Mouse (Mus musculus): ENCODE measurements around the gene Esyt3.

DNA sequence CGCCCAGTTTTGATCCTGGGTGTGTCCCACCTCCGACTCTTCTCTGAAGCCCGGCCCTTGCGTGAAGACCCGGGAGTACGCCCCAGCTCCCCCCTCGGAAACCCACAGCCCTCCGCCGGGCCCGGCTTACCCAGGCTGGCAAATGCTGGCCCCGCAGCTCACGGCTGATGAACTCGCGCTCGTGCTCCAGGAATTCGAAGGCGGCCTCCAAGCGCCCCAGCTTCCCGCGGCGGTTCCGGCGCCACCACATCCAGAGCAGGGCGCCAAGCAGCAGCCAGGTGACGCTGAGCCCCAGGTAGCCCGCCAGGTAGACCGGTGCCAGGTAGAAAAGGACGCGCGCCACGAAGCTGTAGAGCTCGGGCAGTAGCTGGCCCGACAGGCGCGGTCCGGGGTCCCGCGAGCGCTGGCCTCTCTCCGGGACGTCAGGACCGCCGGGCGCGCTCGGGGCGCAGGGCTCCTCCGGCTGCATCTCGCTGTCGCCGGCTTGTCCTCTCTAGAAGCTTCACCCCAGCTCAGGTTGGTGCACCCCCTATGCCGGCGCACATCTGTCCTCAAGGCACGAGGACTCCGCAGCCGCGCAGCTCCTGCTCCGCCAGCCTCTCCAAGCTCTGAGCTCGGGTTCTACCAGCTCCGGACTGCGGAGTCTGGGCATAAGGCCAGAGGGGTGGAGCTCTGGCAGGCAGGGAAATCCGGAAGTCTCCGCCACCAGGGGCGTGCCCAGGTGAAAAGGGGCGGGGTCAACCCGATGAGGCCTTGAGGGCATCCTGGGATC, at the start of gene Esyt3:
- TF ChIP-seq POLR2A (IDR thresholded peaks at IDR 0.05; ENCODE audit: extremely low read depth, insufficient read depth, low read length), result no peak
- TF ChIP-seq CTCF (IDR thresholded peaks at IDR 0.05; ENCODE audit: low read depth, low read length), result no peak
